Mouse (Mus musculus): ENCODE results near the gene Sept6. TPM values are rescaled to one million over a fixed set of nuclear protein-coding genes. Genes with fewer than 3 reads are reported as not detected.

Gene Sept6
- total and polyA plus RNA-seq, 3 experiments = 94.1 to 180 (median 98.8) TPM

DNA sequence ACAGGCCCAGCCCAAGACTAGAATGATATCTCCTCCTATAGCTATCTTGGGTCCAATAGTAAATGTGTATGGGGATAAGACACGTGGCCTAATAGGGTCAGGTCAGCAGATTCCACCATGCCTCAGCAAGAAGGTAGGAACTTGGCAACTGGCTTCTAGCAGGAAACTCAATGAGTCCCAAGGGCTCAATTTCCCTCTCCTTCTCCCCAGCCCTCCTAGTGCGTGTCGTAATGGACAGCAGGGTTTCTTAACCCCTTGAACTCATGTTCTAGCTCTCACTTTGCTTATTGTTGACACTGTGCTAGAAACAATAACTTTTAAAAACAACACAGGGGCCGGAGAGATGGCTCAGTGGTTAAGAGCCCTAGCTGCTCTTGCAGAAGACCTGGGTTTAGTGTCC lies 22.1 kb downstream of the Sept6 start:
- no peak overlapping the region for H3K4me2 ChIP-seq (ENCODE audit: insufficient read depth, low read depth, poor library complexity, severe bottlenecking)
- no peaks in the 10 kb centered on the region for H3K9me3 ChIP-seq (replicated peaks; ENCODE audit: low read length)
- in situ Hi-C loops (cut with MboI; ENCODE audit: low pct_ligation_motif_present, low pct_unique_long_range_greater_than_20kb, low sequenced_read_pairs) (no loop called here), dilution Hi-C loops (cut with MboI; ENCODE audit: extremely low pct_ligation_motif_present, extremely low pct_unique_long_range_greater_than_20kb, low sequenced_read_pairs) (no loop called here)
- H3K27me3 ChIP-seq (replicated peaks) = no peaks in the 10 kb centered on the region
- no peak overlapping the region for H3K27ac ChIP-seq (ENCODE audit: insufficient read depth, low read depth)
- 0 out of 2 replicates have a peak, but pooled peaks cover 3% of the 10 kb centered on the region for H3K79me2 ChIP-seq (replicated peaks; ENCODE audit: control insufficient read depth, extremely low read depth, insufficient read depth, poor library complexity, severe bottlenecking)
- no peak for DNase-seq (ENCODE audit: extremely low read depth)
- peaks cover 39 to 78% of the 10 kb centered on the region in 2 experiments for H3K36me3 ChIP-seq (replicated peaks in 1 of 2; ENCODE audit: control insufficient read depth in 1 of 2, insufficient read depth in 1 of 2, low read length in 1 of 2)
- no peak overlapping the region for H3K4me3 ChIP-seq (replicated peaks in 1 of 3; ENCODE audit: low read depth in 2 of 3, low read length in 2 of 3, poor library complexity in 1 of 3)
- TF ChIP-seq BHLHE40 (IDR thresholded peaks at IDR 0.05; ENCODE audit: low read depth, low read length) (no peak), KAT2A (IDR thresholded peaks at IDR 0.05; ENCODE audit: insufficient replicate concordance, low read length) (no peak), JUN (IDR thresholded peaks at IDR 0.05; ENCODE audit: insufficient read depth, low read depth, low read length) (no peak), ZC3H11A (IDR thresholded peaks at IDR 0.05; ENCODE audit: low read depth, low read length) (no peak), MXI1 (IDR thresholded peaks at IDR 0.05; ENCODE audit: low read depth, low read length) (no peak), TCF12 (IDR thresholded peaks at IDR 0.05; ENCODE audit: low read depth, low read length) (no peak), JUND (conservative IDR thresholded peaks at IDR 0.05; ENCODE audit: low read depth, low read length) (no peak), CHD2 (IDR thresholded peaks at IDR 0.05; ENCODE audit: low read length) (no peak)
- no peak overlapping the region for H3K9ac ChIP-seq (ENCODE audit: insufficient read depth, low read depth)
- no peaks in the 10 kb centered on the region for H3K4me1 ChIP-seq (ENCODE audit: control insufficient read depth in 1 of 2, insufficient read depth in 2 of 2)

DNA sequence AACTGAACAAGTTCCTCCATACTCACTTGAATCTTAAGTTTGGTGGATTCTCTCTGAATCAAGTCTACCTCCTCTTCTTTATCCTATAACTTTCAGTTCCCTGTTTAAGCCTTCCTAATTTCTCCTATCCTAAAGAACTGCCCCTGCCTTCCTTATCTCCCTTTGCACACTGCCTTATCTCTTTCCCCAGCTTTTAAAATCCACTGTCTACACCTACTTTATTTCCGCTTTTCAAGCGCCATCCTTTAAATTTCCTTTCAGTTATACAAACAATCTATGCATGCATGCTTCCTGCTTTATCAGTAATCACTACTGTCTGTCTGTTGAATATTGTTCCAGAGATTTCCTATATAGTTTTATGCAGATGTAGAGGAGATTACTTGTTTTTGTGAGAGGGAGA lies 34.9 kb downstream of the Sept6 start:
- H3K27me3 ChIP-seq (replicated peaks) = no peaks in the 10 kb centered on the region
- H3K4me1 ChIP-seq (ENCODE audit: control insufficient read depth in 1 of 2, insufficient read depth in 2 of 2) = no peaks in the 10 kb centered on the region
- in situ Hi-C loops (cut with MboI; ENCODE audit: low pct_ligation_motif_present, low pct_unique_long_range_greater_than_20kb, low sequenced_read_pairs) = no loop called here
- no peaks in the 10 kb centered on the region for H3K9me3 ChIP-seq (replicated peaks; ENCODE audit: low read length)
- H3K79me2 ChIP-seq (replicated peaks; ENCODE audit: control insufficient read depth, extremely low read depth, insufficient read depth, poor library complexity, severe bottlenecking) = 0 out of 2 replicates have a peak, but pooled peaks cover 5% of the 10 kb centered on the region
- no peak overlapping the region for H3K4me2 ChIP-seq (ENCODE audit: insufficient read depth, low read depth, poor library complexity, severe bottlenecking)
- H3K4me3 ChIP-seq (replicated peaks in 1 of 3; ENCODE audit: low read depth in 2 of 3, low read length in 2 of 3, poor library complexity in 1 of 3) = no peak overlapping the region
- H3K27ac ChIP-seq (ENCODE audit: insufficient read depth, low read depth) = no peak overlapping the region
- H3K9ac ChIP-seq (ENCODE audit: insufficient read depth, low read depth) = no peak overlapping the region
- H3K36me3 ChIP-seq (replicated peaks in 1 of 2; ENCODE audit: control insufficient read depth in 1 of 2, insufficient read depth in 1 of 2, low read length in 1 of 2) = peaks cover 37 to 68% of the 10 kb centered on the region in 2 experiments
- dilution Hi-C loops (cut with MboI; ENCODE audit: extremely low pct_ligation_motif_present, extremely low pct_unique_long_range_greater_than_20kb, low sequenced_read_pairs) = no loop called here
- TF ChIP-seq MAFK (IDR thresholded peaks at IDR 0.05; ENCODE audit: insufficient replicate concordance, low read length) = no peak
- TF ChIP-seq NRF1 (IDR thresholded peaks at IDR 0.05; ENCODE audit: low read depth, low read length) = no peak
- TF ChIP-seq MEF2A (IDR thresholded peaks at IDR 0.05; ENCODE audit: borderline replicate concordance, low read depth, low read length) = no peak
- no peak for TF ChIP-seq SIN3A (IDR thresholded peaks at IDR 0.05; ENCODE audit: low read length)
- no peak for TF ChIP-seq PAX5 (IDR thresholded peaks at IDR 0.05; ENCODE audit: low read length)
- no peak for TF ChIP-seq BHLHE40 (IDR thresholded peaks at IDR 0.05; ENCODE audit: low read depth, low read length)
- no peak for TF ChIP-seq IRF4 (IDR thresholded peaks at IDR 0.05; ENCODE audit: low read depth, low read length)
- no peak for TF ChIP-seq POLR2A (IDR thresholded peaks at IDR 0.05; ENCODE audit: low read depth, low read length)
- no peak for TF ChIP-seq MAZ (IDR thresholded peaks at IDR 0.05; ENCODE audit: low read depth, low read length)
- no peak for TF ChIP-seq ZC3H11A (IDR thresholded peaks at IDR 0.05; ENCODE audit: low read depth, low read length)
- TF ChIP-seq EP300 (IDR thresholded peaks at IDR 0.05; ENCODE audit: low read length) = no peak
- TF ChIP-seq E2F4 (IDR thresholded peaks at IDR 0.05; ENCODE audit: insufficient replicate concordance, low read depth, low read length) = no peak
- no peak for TF ChIP-seq HCFC1 (IDR thresholded peaks at IDR 0.05; ENCODE audit: low read depth, low read length)
- TF ChIP-seq NELFE (IDR thresholded peaks at IDR 0.05; ENCODE audit: low read depth, low read length) = no peak
- no peak for TF ChIP-seq JUND (conservative IDR thresholded peaks at IDR 0.05; ENCODE audit: low read depth, low read length)
- DNase-seq (ENCODE audit: extremely low read depth) = no peak

Data from CH12.LX (cell line).